Mouse (Mus musculus) effector memory CD4-positive, alpha-beta T cell, adult 7 months (primary cell): ENCODE measurements around the gene Wdr72. TPM values are rescaled to one million over a fixed set of nuclear protein-coding genes. Genes with fewer than 3 reads are reported as not detected.

Source experiments
- polyA plus RNA-seq: library from polyadenylated mRNA; unstranded; fragments of 100-300 nt; shearing (Covaris generic); gene quantifications from one replicate; pipeline ENCODE4 v1.2.1, GENCODE M21; 2017

Wdr72 gene
- 0.55 TPM for polyA plus RNA-seq

GRCm38 (mm10) chr9:74109761-74110460 lies at the start of gene Wdr72:
Gene Wdr72 (plus strand): TSS chr9:74110356.

Other genes with a start within 250 kb of the Wdr72 start
- 0.09 TPM for gene Unc13c, start 141.4 kb upstream of the Wdr72 start, polyA plus RNA-seq